8 mouse cellular contexts compared by ENCODE assay signal in genomic region chr7:47008168-47008993, GRCm38 (mm10). TPM values are rescaled to one million over a fixed set of nuclear protein-coding genes. Genes with fewer than 3 reads are reported as not detected.
DNase-seq lines count a peak whose midpoint lies in the region; ATAC-seq and TF ChIP-seq lines count a peak whose summit lies in the region.

Gene Spty2d1, minus strand, starts transcription at chr7:47008411.

- no peak for TF ChIP-seq CTCF in E14TG2a.4 (conservative IDR thresholded peaks at IDR 0.05; ENCODE audit: low read length)
- TF ChIP-seq CTCF in heart, postnatal 0 days (IDR thresholded peaks at IDR 0.05; ENCODE audit: low read depth) = no peak
- peak; percentile 17; the same call in 1 of the 2 replicates for TF ChIP-seq CTCF in testis, adult 2 months (IDR thresholded peaks at IDR 0.05; ENCODE audit: control insufficient read depth, insufficient read depth, insufficient replicate concordance, low read depth, low read length)

- peak; percentile 79 for TF ChIP-seq EP300 in heart, postnatal 0 days (IDR thresholded peaks at IDR 0.05; ENCODE audit: low read depth)

- peak; percentile 94 for ATAC-seq in forebrain, embryonic 12.5 days (ENCODE audit: low FRiP score)
- peak; percentile 92 for ATAC-seq in heart, postnatal 0 days (ENCODE audit: insufficient read depth, low read depth)
- ATAC-seq in liver, embryonic 16.5 days (ENCODE audit: low read depth) = peak; percentile 89
- peak; percentile 96 for ATAC-seq in neural tube, embryonic 13.5 days (ENCODE audit: low read depth)

- 1% methylated on average over 54 of the region's 57 CpGs for WGBS in forebrain, embryonic 12.5 days
- WGBS in heart, postnatal 0 days = under 1% methylated on average over 57 of the region's 57 CpGs
- WGBS in liver, embryonic 16.5 days (ENCODE audit: insufficient replicate concordance) = under 1% methylated on average over 57 of the region's 57 CpGs
- WGBS in neural tube, embryonic 13.5 days = 2% methylated on average over 57 of the region's 57 CpGs

- TF ChIP-seq POLR2A in testis, adult 2 months (IDR thresholded peaks at IDR 0.05; ENCODE audit: control insufficient read depth, low read depth, low read length) = peak; percentile 88

- DNase-seq in c-Kit-positive CD71-positive TER-119-positive erythroid progenitor cells, embryonic 14.5 days (ENCODE audit: low spot score) = peak; percentile 98
- peak; percentile 96 for DNase-seq in heart, postnatal 0 days (ENCODE audit: low spot score)
- DNase-seq in kidney, postnatal 4 days = peak; percentile 99

- no peaks in the 10 kb centered on the region for H3K9me3 ChIP-seq in E14TG2a.4 (ENCODE audit: low read length)
- H3K9me3 ChIP-seq in forebrain, embryonic 12.5 days = no peaks in the 10 kb centered on the region
- no peaks in the 10 kb centered on the region for H3K9me3 ChIP-seq in heart, postnatal 0 days (replicated peaks; ENCODE audit: control insufficient read depth, low read length)
- H3K9me3 ChIP-seq in liver, embryonic 16.5 days (replicated peaks; ENCODE audit: control insufficient read depth, low read length) = no peaks in the 10 kb centered on the region
- no peaks in the 10 kb centered on the region for H3K9me3 ChIP-seq in neural tube, embryonic 13.5 days

- H3K4me3 ChIP-seq in E14TG2a.4 (replicated peaks; ENCODE audit: low read length) = peak within 1 kb of the TSS; percentile 92
- peak within 1 kb of the TSS; percentile 70 for H3K4me3 ChIP-seq in forebrain, embryonic 12.5 days (replicated peaks)
- H3K4me3 ChIP-seq in heart, postnatal 0 days (ENCODE audit: low read depth, low read length) = peak within 1 kb of the TSS; percentile 79
- peak within 1 kb of the TSS; percentile 71 for H3K4me3 ChIP-seq in liver, embryonic 16.5 days (ENCODE audit: low read depth, low read length)
- H3K4me3 ChIP-seq in neural tube, embryonic 13.5 days = peak within 1 kb of the TSS; percentile 70
- peak within 1 kb of the TSS; percentile 91 for H3K4me3 ChIP-seq in testis, adult 2 months (ENCODE audit: control insufficient read depth, low read depth, low read length)

- peak within 1 kb of the TSS; percentile 86 for H3K27ac ChIP-seq in forebrain, embryonic 12.5 days
- peak within 1 kb of the TSS; percentile 95 for H3K27ac ChIP-seq in heart, postnatal 0 days (ENCODE audit: low read depth)
- H3K27ac ChIP-seq in liver, embryonic 16.5 days (ENCODE audit: low read length) = peak within 1 kb of the TSS; percentile 92
- H3K27ac ChIP-seq in neural tube, embryonic 13.5 days (replicated peaks) = peak within 1 kb of the TSS; percentile 83
- H3K27ac ChIP-seq in testis, adult 2 months (ENCODE audit: control insufficient read depth, insufficient read depth, low read depth, low read length) = peak within 1 kb of the TSS; percentile 94

- H3K27me3 ChIP-seq in E14TG2a.4 (ENCODE audit: insufficient read depth, low read length) = no peaks in the 10 kb centered on the region
- no peaks in the 10 kb centered on the region for H3K27me3 ChIP-seq in forebrain, embryonic 12.5 days
- no peaks in the 10 kb centered on the region for H3K27me3 ChIP-seq in heart, postnatal 0 days (ENCODE audit: control insufficient read depth, insufficient read depth, low read length)
- H3K27me3 ChIP-seq in liver, embryonic 16.5 days (ENCODE audit: control insufficient read depth, insufficient read depth, low read depth, low read length) = no peaks in the 10 kb centered on the region
- no peaks in the 10 kb centered on the region for H3K27me3 ChIP-seq in neural tube, embryonic 13.5 days
- no peaks in the 10 kb centered on the region for H3K27me3 ChIP-seq in testis, adult 2 months (ENCODE audit: control insufficient read depth, insufficient read depth, low read length)

- H3K36me3 ChIP-seq in E14TG2a.4 (ENCODE audit: insufficient read depth, low read length) = no peaks in the 10 kb centered on the region
- H3K36me3 ChIP-seq in forebrain, embryonic 12.5 days (replicated peaks) = no peaks in the 10 kb centered on the region
- no peaks in the 10 kb centered on the region for H3K36me3 ChIP-seq in heart, postnatal 0 days (replicated peaks; ENCODE audit: control insufficient read depth, insufficient read depth, low read length)
- no peaks in the 10 kb centered on the region for H3K36me3 ChIP-seq in liver, embryonic 16.5 days (ENCODE audit: control insufficient read depth, insufficient read depth)
- H3K36me3 ChIP-seq in neural tube, embryonic 13.5 days = no peaks in the 10 kb centered on the region
- H3K36me3 ChIP-seq in testis, adult 2 months (ENCODE audit: control insufficient read depth, insufficient read depth, low read length) = no peaks in the 10 kb centered on the region

- peak within 1 kb of the TSS; percentile 85 for H3K4me2 ChIP-seq in forebrain, embryonic 12.5 days
- peak within 1 kb of the TSS; percentile 87 for H3K4me2 ChIP-seq in heart, postnatal 0 days (ENCODE audit: low read depth, low read length)
- peak within 1 kb of the TSS; percentile 96 for H3K4me2 ChIP-seq in liver, embryonic 16.5 days (ENCODE audit: low read depth, low read length)
- H3K4me2 ChIP-seq in neural tube, embryonic 13.5 days = peak within 1 kb of the TSS; percentile 86

- H3K4me1 ChIP-seq in E14TG2a.4 (replicated peaks; ENCODE audit: low read depth, low read length) = peaks cover 41% of the 10 kb centered on the region
- peaks cover 33% of the 10 kb centered on the region for H3K4me1 ChIP-seq in forebrain, embryonic 12.5 days
- peaks cover 23% of the 10 kb centered on the region for H3K4me1 ChIP-seq in heart, postnatal 0 days (ENCODE audit: control insufficient read depth, insufficient read depth)
- peaks cover 46% of the 10 kb centered on the region for H3K4me1 ChIP-seq in liver, embryonic 16.5 days (ENCODE audit: control insufficient read depth, low read depth, low read length)
- peaks cover 56% of the 10 kb centered on the region for H3K4me1 ChIP-seq in neural tube, embryonic 13.5 days (replicated peaks)
- H3K4me1 ChIP-seq in testis, adult 2 months (ENCODE audit: control insufficient read depth, insufficient read depth, low read length) = no peaks in the 10 kb centered on the region; the same call in 1 of the 2 replicates

- peak within 1 kb of the TSS; percentile 68 for H3K9ac ChIP-seq in forebrain, embryonic 12.5 days
- peak within 1 kb of the TSS; percentile 75 for H3K9ac ChIP-seq in heart, postnatal 0 days (replicated peaks; ENCODE audit: low read depth, low read length)
- peak within 1 kb of the TSS; percentile 77 for H3K9ac ChIP-seq in liver, embryonic 16.5 days (ENCODE audit: low read depth, low read length)
- peak within 1 kb of the TSS; percentile 75 for H3K9ac ChIP-seq in neural tube, embryonic 13.5 days

RNA-seq across cellular contexts. Expression of gene Spty2d1, which starts in this region (rescaled TPM):
- 12.3 and 13.5 TPM in 2 replicates for polyA plus RNA-seq in forebrain, embryonic 12.5 days (2016; fragmentation: Nextera tagmentation; extraction: Ambion mirVana)
- total RNA-seq in heart, postnatal 0 days (2014; rRNA removed; ENCODE audit: low replicate concordance) = 8.7 and 9.4 TPM in 2 replicates
- polyA plus RNA-seq in heart, postnatal 0 days (2015; fragmentation: Nextera tagmentation; extraction: Ambion mirVana) = 7.7 and 7.8 TPM in 2 replicates
- 12.1 and 12.6 TPM in 2 replicates for polyA plus RNA-seq in liver, embryonic 16.5 days (2015; fragmentation: Nextera tagmentation; extraction: Ambion mirVana)
- polyA plus RNA-seq in neural tube, embryonic 13.5 days (2015; fragmentation: Nextera tagmentation; extraction: Ambion mirVana) = 8.3 and 9.6 TPM in 2 replicates
- polyA plus RNA-seq in testis, adult 2 months (2012; rRNA removed) = 3.3 and 3.4 TPM in 2 replicates

Comparison
In these comparisons a context has a peak if more than half of its experiments do, and no peak if none do; other contexts are left out.
1. Peak in every context shown above with its lines: DNase-seq, ATAC-seq, H3K4me3 ChIP-seq and H3K27ac ChIP-seq.